Mouse (Mus musculus) bone marrow, adult 2 months (tissue): ENCODE results near the gene Prodh2.

ENCODE experiments used
- CTCF ChIP-seq: fragments of 200-500 bp; IDR thresholded peaks from 2 replicates; pipeline ENCODE4 v1.5.1; 2011; ENCODE audit warnings: low read length, control low read depth; ENCODE audit not compliant: control insufficient read depth, insufficient read depth
- POLR2A ChIP-seq: fragments of 200-500 bp; IDR thresholded peaks from 2 replicates; pipeline ENCODE4 v1.6.1; 2011; ENCODE audit warnings: low read depth, mild to moderate bottlenecking, control low read depth, low read length, borderline replicate concordance; ENCODE audit not compliant: control insufficient read depth

GRCm38 (mm10) chr7:30556894-30557536 lies 63.6 kb downstream of the Prodh2 start:
- 0 out of 2 replicates have a peak, but pooled peaks have one; percentile 23 for TF ChIP-seq CTCF
- no peak for TF ChIP-seq POLR2A
